Mouse (Mus musculus): ENCODE measurements around the gene Nt5dc2. TPM values are rescaled to one million over a fixed set of nuclear protein-coding genes. Genes with fewer than 3 reads are reported as not detected.

Nt5dc2 gene
- polyA plus RNA-seq, 1 experiment from 2014 or later, result 48.5 TPM

DNA sequence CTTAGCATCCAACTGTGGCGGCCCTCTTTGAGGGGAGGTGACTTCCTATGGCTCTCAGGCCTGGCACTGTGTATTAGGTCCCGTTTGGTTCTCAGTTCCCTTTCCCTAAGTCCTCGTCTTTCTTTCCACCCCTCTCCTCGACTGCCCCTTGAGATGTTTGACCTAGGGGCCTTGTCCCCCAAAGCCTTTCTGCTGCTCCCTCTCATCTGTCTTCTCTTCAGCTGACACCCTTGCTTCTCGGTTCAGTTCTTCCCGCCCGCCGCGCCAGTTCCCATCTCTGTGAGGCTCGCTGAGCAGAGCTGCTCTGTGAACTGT, 6.4 kb downstream of the Nt5dc2 start:
- no peak overlapping the region for H3K4me3 ChIP-seq (ENCODE audit: low read depth, low read length)
- 71% methylated on average over 10 of the region's 10 CpGs for WGBS (ENCODE audit: insufficient replicate concordance)
- no peak overlapping the region for H3K4me2 ChIP-seq (ENCODE audit: low read depth, low read length)
- peaks cover 59% of the 10 kb centered on the region for H3K36me3 ChIP-seq (replicated peaks; ENCODE audit: insufficient read depth, low read length)
- no peaks in the 10 kb centered on the region for H3K27me3 ChIP-seq (ENCODE audit: insufficient read depth, low read length)
- DNase-seq, result no peak
- ATAC-seq, result no peak
- no peaks in the 10 kb centered on the region for H3K9me3 ChIP-seq (ENCODE audit: low read length)
- no peak overlapping the region for H3K9ac ChIP-seq (replicated peaks)
- peaks cover 15% of the 10 kb centered on the region for H3K4me1 ChIP-seq (ENCODE audit: insufficient read depth)
- no peak for TF ChIP-seq CTCF (IDR thresholded peaks at IDR 0.05; ENCODE audit: low read depth)
- TF ChIP-seq EP300 (IDR thresholded peaks at IDR 0.05; ENCODE audit: low read depth), result no peak
- peak overlapping the region; percentile 51; the same call in 1 of the 2 replicates for H3K27ac ChIP-seq (ENCODE audit: low read depth)

DNA sequence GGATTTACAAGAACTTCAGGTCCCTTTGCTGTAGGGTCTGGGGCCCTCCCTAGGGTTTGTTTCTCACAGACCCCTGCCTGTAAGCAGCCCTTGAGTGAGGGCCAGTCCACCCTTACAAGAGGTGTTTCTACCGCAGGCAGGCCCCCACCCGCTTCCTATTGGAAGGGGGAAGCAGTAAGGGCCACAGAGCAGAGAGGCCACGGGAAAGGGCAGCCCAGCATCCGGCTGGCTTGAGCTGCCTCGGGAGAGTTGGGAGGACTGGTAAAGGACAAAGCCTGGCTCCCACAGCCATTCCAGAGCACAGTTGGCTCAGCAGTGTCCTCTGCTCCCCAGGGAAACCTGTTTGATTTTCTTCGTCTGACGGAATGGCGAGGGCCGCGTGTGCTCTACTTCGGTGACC, 6.9 kb downstream of the Nt5dc2 start:
- H3K9me3 ChIP-seq (ENCODE audit: low read length), result peaks cover 3% of the 10 kb centered on the region; the same call in 1 of the 2 replicates
- no peaks in the 10 kb centered on the region for H3K27me3 ChIP-seq (ENCODE audit: insufficient read depth, low read length)
- H3K9ac ChIP-seq (replicated peaks), result no peak overlapping the region
- peak overlapping the region; percentile 51; the same call in 1 of the 2 replicates for H3K27ac ChIP-seq (ENCODE audit: low read depth)
- DNase-seq (no peak), ATAC-seq (no peak)
- H3K4me1 ChIP-seq (ENCODE audit: insufficient read depth), result peaks cover 10% of the 10 kb centered on the region
- peaks cover 64% of the 10 kb centered on the region for H3K36me3 ChIP-seq (replicated peaks; ENCODE audit: insufficient read depth, low read length)
- no peak overlapping the region for H3K4me2 ChIP-seq (ENCODE audit: low read depth, low read length)
- 85% methylated on average over 10 of the region's 11 CpGs for WGBS (ENCODE audit: insufficient replicate concordance)
- no peak for TF ChIP-seq EP300 (IDR thresholded peaks at IDR 0.05; ENCODE audit: low read depth)
- TF ChIP-seq CTCF (IDR thresholded peaks at IDR 0.05; ENCODE audit: low read depth), result no peak
- H3K4me3 ChIP-seq (ENCODE audit: low read depth, low read length), result no peak overlapping the region

DNA sequence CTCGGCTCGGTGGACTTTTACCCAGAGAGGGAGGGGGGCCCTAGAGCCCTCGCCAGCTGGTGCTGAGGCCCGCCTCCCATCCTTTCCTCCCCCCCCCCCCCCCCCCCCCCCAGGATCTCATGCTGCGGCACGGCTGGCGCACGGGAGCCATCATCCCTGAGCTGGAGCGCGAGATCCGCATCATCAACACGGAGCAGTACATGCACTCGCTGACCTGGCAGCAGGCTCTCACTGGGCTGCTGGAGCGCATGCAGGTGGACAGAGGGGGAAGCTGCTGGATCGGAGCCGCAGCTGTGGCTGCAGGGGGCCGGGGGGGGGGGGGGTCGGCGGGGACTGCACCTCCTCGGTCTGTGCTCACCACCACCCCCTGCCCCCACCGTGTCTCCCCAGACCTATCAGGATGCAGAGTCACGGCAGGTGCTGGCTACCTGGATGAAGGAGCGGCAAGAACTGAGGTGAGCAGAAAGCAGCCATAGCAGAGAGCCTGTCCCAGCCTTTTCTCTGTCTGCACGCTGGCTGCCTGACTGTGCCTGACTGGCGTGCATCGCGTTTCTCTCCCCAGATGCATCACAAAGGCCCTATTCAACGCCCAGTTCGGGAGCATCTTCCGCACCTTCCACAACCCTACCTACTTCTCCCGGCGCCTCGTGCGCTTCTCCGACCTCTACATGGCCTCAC, 7.5 kb downstream of the Nt5dc2 start:
- Histone ChIP-seq H3K27me3 (ENCODE audit: insufficient read depth, low read length) (no peaks in the 10 kb centered on the region), H3K4me2 (ENCODE audit: low read depth, low read length) (no peak overlapping the region), H3K36me3 (replicated peaks; ENCODE audit: insufficient read depth, low read length) (peaks cover 70% of the 10 kb centered on the region), H3K27ac (ENCODE audit: low read depth) (peak overlapping the region; percentile 51; the same call in 1 of the 2 replicates), H3K9ac (replicated peaks) (no peak overlapping the region), H3K9me3 (ENCODE audit: low read length) (peaks cover 3% of the 10 kb centered on the region; the same call in 1 of the 2 replicates), H3K4me3 (ENCODE audit: low read depth, low read length) (no peak overlapping the region), H3K4me1 (ENCODE audit: insufficient read depth) (peaks cover 4% of the 10 kb centered on the region)
- ATAC-seq (no peak), DNase-seq (no peak)
- TF ChIP-seq CTCF (IDR thresholded peaks at IDR 0.05; ENCODE audit: low read depth), result no peak
- TF ChIP-seq EP300 (IDR thresholded peaks at IDR 0.05; ENCODE audit: low read depth), result no peak
- WGBS (ENCODE audit: insufficient replicate concordance), result 83% methylated on average over 18 of the region's 35 CpGs

DNA sequence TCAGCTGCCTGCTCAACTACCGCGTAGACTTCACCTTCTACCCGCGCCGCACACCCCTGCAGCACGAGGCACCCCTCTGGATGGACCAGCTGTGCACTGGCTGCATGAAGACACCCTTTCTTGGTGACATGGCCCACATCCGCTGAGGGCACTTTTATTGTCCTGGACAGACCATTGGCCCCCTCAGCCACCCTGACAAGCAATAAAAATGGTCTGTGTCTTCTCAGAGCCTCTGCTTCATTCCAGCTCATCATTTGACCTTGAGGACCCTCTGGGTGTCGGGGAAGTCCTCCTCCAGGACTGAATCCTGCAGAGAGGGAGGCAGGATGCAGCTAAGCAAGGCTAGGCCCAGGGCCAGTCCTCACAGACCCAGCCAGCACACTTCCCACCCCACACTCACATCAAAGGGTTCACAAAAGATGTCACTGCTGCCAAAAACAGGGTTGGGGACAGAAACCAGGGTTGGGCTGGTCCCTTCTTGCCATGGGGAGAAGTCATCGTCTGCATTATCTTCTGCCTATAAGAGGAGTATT, 8.1 kb downstream of the Nt5dc2 start:
- no peak overlapping the region for H3K4me2 ChIP-seq (ENCODE audit: low read depth, low read length)
- H3K9ac ChIP-seq (replicated peaks), result no peak overlapping the region
- no peak for DNase-seq
- no peak overlapping the region for H3K4me3 ChIP-seq (ENCODE audit: low read depth, low read length)
- H3K27ac ChIP-seq (ENCODE audit: low read depth), result no peak overlapping the region
- no peaks in the 10 kb centered on the region for H3K27me3 ChIP-seq (ENCODE audit: insufficient read depth, low read length)
- no peaks in the 10 kb centered on the region for H3K4me1 ChIP-seq (ENCODE audit: insufficient read depth)
- WGBS (ENCODE audit: insufficient replicate concordance), result 78% methylated on average over 9 of the region's 9 CpGs
- no peak for ATAC-seq
- TF ChIP-seq CTCF (IDR thresholded peaks at IDR 0.05; ENCODE audit: low read depth) (no peak), EP300 (IDR thresholded peaks at IDR 0.05; ENCODE audit: low read depth) (no peak)
- peaks cover 3% of the 10 kb centered on the region; the same call in 1 of the 2 replicates for H3K9me3 ChIP-seq (ENCODE audit: low read length)
- peaks cover 72% of the 10 kb centered on the region for H3K36me3 ChIP-seq (replicated peaks; ENCODE audit: insufficient read depth, low read length)

DNA sequence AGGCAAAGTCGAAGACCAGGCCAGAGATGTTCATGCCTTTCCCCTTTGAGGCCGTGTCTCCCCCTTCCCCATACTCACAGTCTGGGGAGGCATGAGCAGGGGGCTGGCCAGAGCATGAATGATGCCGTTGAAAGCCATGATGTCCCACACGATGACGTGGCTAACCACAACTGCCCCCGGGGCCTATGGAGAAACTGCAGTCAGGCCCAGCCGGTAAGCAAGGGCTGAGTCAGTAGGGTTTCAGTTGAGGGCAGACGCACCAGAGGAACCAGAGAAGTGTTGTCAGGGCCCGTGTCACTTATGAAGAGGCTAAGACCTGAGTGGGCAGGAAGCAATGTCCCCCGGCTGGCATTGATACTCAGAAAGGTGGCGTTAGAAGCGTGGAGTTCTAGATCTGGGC, 8.8 kb downstream of the Nt5dc2 start:
- DNase-seq (no peak), ATAC-seq (no peak)
- peaks cover 73% of the 10 kb centered on the region for H3K36me3 ChIP-seq (replicated peaks; ENCODE audit: insufficient read depth, low read length)
- TF ChIP-seq EP300 (IDR thresholded peaks at IDR 0.05; ENCODE audit: low read depth) (no peak), CTCF (IDR thresholded peaks at IDR 0.05; ENCODE audit: low read depth) (no peak)
- H3K4me3 ChIP-seq (ENCODE audit: low read depth, low read length), result no peak overlapping the region
- no peak overlapping the region for H3K27ac ChIP-seq (ENCODE audit: low read depth)
- peaks cover 3% of the 10 kb centered on the region; the same call in 1 of the 2 replicates for H3K9me3 ChIP-seq (ENCODE audit: low read length)
- WGBS (ENCODE audit: insufficient replicate concordance), result 56% methylated on average over 12 of the region's 12 CpGs
- no peaks in the 10 kb centered on the region for H3K4me1 ChIP-seq (ENCODE audit: insufficient read depth)
- H3K27me3 ChIP-seq (ENCODE audit: insufficient read depth, low read length), result no peaks in the 10 kb centered on the region
- H3K9ac ChIP-seq (replicated peaks), result no peak overlapping the region
- no peak overlapping the region for H3K4me2 ChIP-seq (ENCODE audit: low read depth, low read length)

DNA sequence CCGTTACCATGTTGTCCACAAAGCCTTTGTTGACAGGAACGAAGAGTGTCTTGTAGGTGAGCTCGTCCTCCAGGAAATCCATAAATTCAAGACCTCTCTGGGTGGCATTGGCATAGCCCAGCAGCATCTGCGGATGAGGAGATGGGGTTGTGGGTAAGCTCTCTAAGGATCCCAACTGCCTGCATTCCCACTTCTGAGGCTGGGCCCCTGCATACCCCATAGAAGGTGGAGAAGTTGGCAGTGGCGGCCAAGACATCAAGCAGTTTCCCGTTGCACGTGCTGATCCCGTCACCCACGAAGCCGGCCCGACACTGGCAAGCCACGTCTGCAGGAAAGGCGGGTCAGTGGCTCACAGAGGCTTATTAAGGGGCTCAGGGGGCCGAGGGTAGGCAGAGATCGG, 9.3 kb downstream of the Nt5dc2 start:
- H3K27ac ChIP-seq (ENCODE audit: low read depth), result no peak overlapping the region
- H3K4me3 ChIP-seq (ENCODE audit: low read depth, low read length), result no peak overlapping the region
- no peak overlapping the region for H3K4me2 ChIP-seq (ENCODE audit: low read depth, low read length)
- TF ChIP-seq EP300 (IDR thresholded peaks at IDR 0.05; ENCODE audit: low read depth) (no peak), CTCF (IDR thresholded peaks at IDR 0.05; ENCODE audit: low read depth) (no peak)
- no peak overlapping the region for H3K9ac ChIP-seq (replicated peaks)
- DNase-seq (no peak), ATAC-seq (no peak)
- WGBS (ENCODE audit: insufficient replicate concordance), result 81% methylated on average over 15 of the region's 15 CpGs
- H3K27me3 ChIP-seq (ENCODE audit: insufficient read depth, low read length), result no peaks in the 10 kb centered on the region
- no peaks in the 10 kb centered on the region for H3K4me1 ChIP-seq (ENCODE audit: insufficient read depth)
- H3K9me3 ChIP-seq (ENCODE audit: low read length), result peaks cover 3% of the 10 kb centered on the region; the same call in 1 of the 2 replicates
- H3K36me3 ChIP-seq (replicated peaks; ENCODE audit: insufficient read depth, low read length), result peaks cover 73% of the 10 kb centered on the region

Measured in liver, postnatal 0 days (tissue).